In genomic region chr15:102302542-102302941, GRCm38 (mm10) we compare ENCODE assay signal across 25 mouse cellular contexts. TPM values are rescaled to one million over a fixed set of nuclear protein-coding genes. Genes with fewer than 3 reads are reported as not detected.
A peak's percentile ranks its signal among the peaks of the same experiment; 100 is the strongest.
DNase-seq lines count a peak whose midpoint lies in the region; ATAC-seq and TF ChIP-seq lines count a peak whose summit lies in the region.
"Had no signal": no experiment of that assay in that cellular context is flagged by ENCODE, and none has a peak within 500 bp of the region (broad histone marks: within the 10 kb centered on the region; RNA-seq: fewer than 3 reads in every experiment).

No protein-coding gene starts in this region.

- TF ChIP-seq CTCF in lung, adult 2 months (IDR thresholded peaks at IDR 0.05; ENCODE audit: insufficient read depth, low read length): no peak
- no peak for TF ChIP-seq CTCF in liver, postnatal 0 days (IDR thresholded peaks at IDR 0.05; ENCODE audit: low read depth)
- TF ChIP-seq CTCF in forebrain, postnatal 0 days (IDR thresholded peaks at IDR 0.05; ENCODE audit: low read depth): no peak

- H3K9ac ChIP-seq in forebrain, embryonic 13.5 days: 0 out of 2 replicates have a peak overlapping the region, but pooled peaks have one; percentile 16
- no peak overlapping the region for H3K9ac ChIP-seq in forebrain, embryonic 12.5 days
- no peak overlapping the region for H3K9ac ChIP-seq in heart, embryonic 15.5 days
- no peak overlapping the region for H3K9ac ChIP-seq in liver, postnatal 0 days (replicated peaks)
- H3K9ac ChIP-seq in forebrain, postnatal 0 days: no peak overlapping the region
- no peak overlapping the region for H3K9ac ChIP-seq in forebrain, embryonic 11.5 days (ENCODE audit: low read length)
- H3K9ac ChIP-seq: limb, embryonic 13.5 days; liver, embryonic 13.5 days; midbrain, embryonic 15.5 days had no signal

- H3K4me1 ChIP-seq in forebrain, embryonic 13.5 days: no peaks in the 10 kb centered on the region
- H3K4me1 ChIP-seq in forebrain, embryonic 12.5 days: no peaks in the 10 kb centered on the region
- peaks cover 9% of the 10 kb centered on the region for H3K4me1 ChIP-seq in heart, embryonic 15.5 days (replicated peaks)
- no peaks in the 10 kb centered on the region for H3K4me1 ChIP-seq in lung, adult 2 months (ENCODE audit: control insufficient read depth, insufficient read depth, low read length)
- 0 out of 2 replicates have a peak, but pooled peaks cover 2% of the 10 kb centered on the region for H3K4me1 ChIP-seq in liver, postnatal 0 days (ENCODE audit: insufficient read depth)
- H3K4me1 ChIP-seq in forebrain, postnatal 0 days (ENCODE audit: insufficient read depth): no peaks in the 10 kb centered on the region
- H3K4me1 ChIP-seq in forebrain, embryonic 11.5 days (replicated peaks; ENCODE audit: control insufficient read depth, insufficient read depth, low read length): no peaks in the 10 kb centered on the region
- H3K4me1 ChIP-seq: limb, embryonic 13.5 days; midbrain, embryonic 15.5 days had no signal

- TF ChIP-seq POLR2A in lung, adult 2 months (IDR thresholded peaks at IDR 0.05; ENCODE audit: borderline replicate concordance, extremely low read depth, low read depth, low read length): no peak

- no peak overlapping the region for H3K4me3 ChIP-seq in forebrain, embryonic 13.5 days
- H3K4me3 ChIP-seq in forebrain, embryonic 12.5 days (replicated peaks): no peak overlapping the region
- H3K4me3 ChIP-seq in heart, embryonic 15.5 days: no peak overlapping the region
- no peak overlapping the region for H3K4me3 ChIP-seq in lung, adult 2 months (replicated peaks; ENCODE audit: extremely low read depth, low read depth, low read length)
- H3K4me3 ChIP-seq in liver, postnatal 0 days (ENCODE audit: low read depth, low read length): no peak overlapping the region
- H3K4me3 ChIP-seq in forebrain, postnatal 0 days (ENCODE audit: low read depth, low read length): no peak overlapping the region
- no peak overlapping the region for H3K4me3 ChIP-seq in forebrain, embryonic 11.5 days (ENCODE audit: low read depth, low read length)
- H3K4me3 ChIP-seq: limb, embryonic 13.5 days; liver, embryonic 13.5 days; midbrain, embryonic 15.5 days; myocyte had no signal

- no peak for ATAC-seq in forebrain, embryonic 13.5 days
- ATAC-seq in forebrain, embryonic 12.5 days (ENCODE audit: low FRiP score): no peak
- peak; percentile 84 for ATAC-seq in heart, embryonic 15.5 days (replicated peaks; ENCODE audit: insufficient number of reproducible peaks, insufficient read depth, low FRiP score, low read depth)
- no peak for ATAC-seq in liver, postnatal 0 days
- no peak for ATAC-seq in forebrain, postnatal 0 days
- ATAC-seq in forebrain, embryonic 11.5 days (replicated peaks; ENCODE audit: low FRiP score): no peak
- ATAC-seq: hindbrain, embryonic 16.5 days; intestine, embryonic 16.5 days; midbrain, embryonic 15.5 days; Patski had no signal

- no peak overlapping the region for H3K4me2 ChIP-seq in forebrain, embryonic 13.5 days
- no peak overlapping the region for H3K4me2 ChIP-seq in forebrain, embryonic 12.5 days
- H3K4me2 ChIP-seq in heart, embryonic 15.5 days: no peak overlapping the region
- no peak overlapping the region for H3K4me2 ChIP-seq in liver, postnatal 0 days (ENCODE audit: low read depth, low read length)
- H3K4me2 ChIP-seq in forebrain, postnatal 0 days (ENCODE audit: low read depth): no peak overlapping the region
- no peak overlapping the region for H3K4me2 ChIP-seq in forebrain, embryonic 11.5 days (ENCODE audit: low read depth, low read length, severe bottlenecking)
- H3K4me2 ChIP-seq: limb, embryonic 13.5 days; liver, embryonic 13.5 days; midbrain, embryonic 15.5 days had no signal

- peaks cover 86% of the 10 kb centered on the region for H3K36me3 ChIP-seq in forebrain, embryonic 13.5 days (ENCODE audit: poor library complexity, severe bottlenecking)
- peaks cover 87% of the 10 kb centered on the region for H3K36me3 ChIP-seq in forebrain, embryonic 12.5 days (replicated peaks)
- peaks cover 61% of the 10 kb centered on the region for H3K36me3 ChIP-seq in heart, embryonic 15.5 days
- H3K36me3 ChIP-seq in liver, postnatal 0 days (replicated peaks; ENCODE audit: insufficient read depth, low read length): peaks cover 61% of the 10 kb centered on the region
- 0 out of 2 replicates have a peak, but pooled peaks cover 3% of the 10 kb centered on the region for H3K36me3 ChIP-seq in forebrain, postnatal 0 days (ENCODE audit: insufficient read depth)
- H3K36me3 ChIP-seq in forebrain, embryonic 11.5 days (ENCODE audit: control insufficient read depth, insufficient read depth, low read length): peaks cover 27% of the 10 kb centered on the region
- H3K36me3 ChIP-seq: midbrain, embryonic 15.5 days had no signal

- no peak for TF ChIP-seq EP300 in liver, postnatal 0 days (IDR thresholded peaks at IDR 0.05; ENCODE audit: low read depth)

- WGBS in forebrain, embryonic 13.5 days: 89% methylated on average over 6 of the region's 6 CpGs
- WGBS in forebrain, embryonic 12.5 days: 97% methylated on average over 6 of the region's 6 CpGs
- 33% methylated on average over 6 of the region's 6 CpGs for WGBS in heart, embryonic 15.5 days
- 64% methylated on average over 6 of the region's 6 CpGs for WGBS in lung, adult 2 months
- WGBS in liver, postnatal 0 days (ENCODE audit: insufficient replicate concordance): 85% methylated on average over 6 of the region's 6 CpGs
- WGBS in forebrain, postnatal 0 days: 95% methylated on average over 6 of the region's 6 CpGs
- 93% methylated on average over 6 of the region's 6 CpGs for WGBS in forebrain, embryonic 11.5 days

- peak; percentile 64 for DNase-seq in lung, adult 2 months
- DNase-seq in lung, postnatal 25 days (ENCODE audit: low spot score): peak; percentile 75
- DNase-seq in liver, postnatal 0 days: no peak
- DNase-seq in forebrain, postnatal 0 days: no peak
- DNase-seq in forebrain, embryonic 11.5 days (ENCODE audit: low spot score): no peak
- DNase-seq: adrenal gland, postnatal 10 days; cerebellum, postnatal 25 days; embryo, embryonic 11 days; gastrocnemius, postnatal 14 days; kidney, postnatal 36 days; layer of hippocampus, adult 9-11 months; liver, embryonic 13.5 days; thymus, postnatal 4 days had no signal

- H3K9me3 ChIP-seq in forebrain, embryonic 13.5 days (replicated peaks): no peaks in the 10 kb centered on the region
- no peaks in the 10 kb centered on the region for H3K9me3 ChIP-seq in forebrain, embryonic 12.5 days
- H3K9me3 ChIP-seq in heart, embryonic 15.5 days (replicated peaks): no peaks in the 10 kb centered on the region
- H3K9me3 ChIP-seq in liver, postnatal 0 days (ENCODE audit: low read length): no peaks in the 10 kb centered on the region
- H3K9me3 ChIP-seq in forebrain, postnatal 0 days (ENCODE audit: low read length): no peaks in the 10 kb centered on the region
- no peaks in the 10 kb centered on the region for H3K9me3 ChIP-seq in forebrain, embryonic 11.5 days (ENCODE audit: control insufficient read depth, low read length)
- H3K9me3 ChIP-seq: limb, embryonic 13.5 days; liver, embryonic 13.5 days; midbrain, embryonic 15.5 days had no signal

- no peaks in the 10 kb centered on the region for H3K27me3 ChIP-seq in forebrain, embryonic 13.5 days
- H3K27me3 ChIP-seq in forebrain, embryonic 12.5 days: no peaks in the 10 kb centered on the region
- no peaks in the 10 kb centered on the region for H3K27me3 ChIP-seq in heart, embryonic 15.5 days
- no peaks in the 10 kb centered on the region for H3K27me3 ChIP-seq in liver, postnatal 0 days (ENCODE audit: insufficient read depth, low read length)
- H3K27me3 ChIP-seq in forebrain, postnatal 0 days (ENCODE audit: insufficient read depth, low read length): no peaks in the 10 kb centered on the region
- H3K27me3 ChIP-seq in forebrain, embryonic 11.5 days (ENCODE audit: control insufficient read depth, insufficient read depth, low read length): no peaks in the 10 kb centered on the region
- H3K27me3 ChIP-seq: limb, embryonic 13.5 days; liver, embryonic 13.5 days; midbrain, embryonic 15.5 days; Patski had no signal

- H3K27ac ChIP-seq in forebrain, embryonic 13.5 days: no peak overlapping the region
- no peak overlapping the region for H3K27ac ChIP-seq in forebrain, embryonic 12.5 days
- peak overlapping the region; percentile 52 for H3K27ac ChIP-seq in heart, embryonic 15.5 days
- H3K27ac ChIP-seq in liver, postnatal 0 days (ENCODE audit: low read depth): no peak overlapping the region
- H3K27ac ChIP-seq in forebrain, postnatal 0 days (ENCODE audit: low read depth, low read length): no peak overlapping the region
- no peak overlapping the region for H3K27ac ChIP-seq in forebrain, embryonic 11.5 days (ENCODE audit: low read depth, low read length)
- H3K27ac ChIP-seq: limb, embryonic 13.5 days; liver, embryonic 13.5 days; midbrain, embryonic 15.5 days had no signal

RNA-seq across cellular contexts. Expression of gene Espl1, which starts 6.5 kb away (rescaled TPM):
- 19.7 and 27.3 TPM in 2 replicates for polyA plus RNA-seq in forebrain, embryonic 13.5 days (2015; fragmentation: Nextera tagmentation; extraction: Ambion mirVana)
- 36.9 and 42.3 TPM in 2 replicates for polyA plus RNA-seq in forebrain, embryonic 12.5 days (2016; fragmentation: Nextera tagmentation; extraction: Ambion mirVana)
- 14.7 and 20.0 TPM in 2 replicates for polyA plus RNA-seq in heart, embryonic 15.5 days (2015; fragmentation: Nextera tagmentation; extraction: Ambion mirVana)
- 2.4 and 3.8 TPM in 2 replicates for polyA plus RNA-seq in lung, adult 2 months (2012; rRNA removed)
- 7.3 and 7.8 TPM in 2 replicates for polyA plus RNA-seq in liver, postnatal 0 days (2015; fragmentation: Nextera tagmentation; extraction: Ambion mirVana)
- total RNA-seq in forebrain, postnatal 0 days (2014; rRNA removed): 2.7 and 9.6 TPM in 2 replicates
- polyA plus RNA-seq in forebrain, postnatal 0 days (2015; fragmentation: Nextera tagmentation; extraction: Ambion mirVana): 1.5 and 2.3 TPM in 2 replicates
- 58.3 and 60.3 TPM in 2 replicates for polyA plus RNA-seq in forebrain, embryonic 11.5 days (2014; fragmentation: Nextera tagmentation; extraction: Ambion mirVana)

RNA-seq across cellular contexts. Expression of gene Mfsd5, which starts 23.3 kb away (rescaled TPM):
- 46.7 and 48.9 TPM in 2 replicates for polyA plus RNA-seq in forebrain, embryonic 13.5 days (2015; fragmentation: Nextera tagmentation; extraction: Ambion mirVana)
- polyA plus RNA-seq in forebrain, embryonic 12.5 days (2016; fragmentation: Nextera tagmentation; extraction: Ambion mirVana): 48.9 and 50.5 TPM in 2 replicates
- 39.3 and 47.4 TPM in 2 replicates for polyA plus RNA-seq in heart, embryonic 15.5 days (2015; fragmentation: Nextera tagmentation; extraction: Ambion mirVana)
- polyA plus RNA-seq in lung, adult 2 months (2012; rRNA removed): 95.4 and 97.1 TPM in 2 replicates
- 25.4 and 27.4 TPM in 2 replicates for polyA plus RNA-seq in liver, postnatal 0 days (2015; fragmentation: Nextera tagmentation; extraction: Ambion mirVana)
- 33.2 and 39.3 TPM in 2 replicates for total RNA-seq in forebrain, postnatal 0 days (2014; rRNA removed)
- 63.0 and 63.7 TPM in 2 replicates for polyA plus RNA-seq in forebrain, postnatal 0 days (2015; fragmentation: Nextera tagmentation; extraction: Ambion mirVana)
- polyA plus RNA-seq in forebrain, embryonic 11.5 days (2014; fragmentation: Nextera tagmentation; extraction: Ambion mirVana): 55.6 and 64.7 TPM in 2 replicates

RNA-seq across cellular contexts. Expression of gene Pfdn5, which starts 23.4 kb away (rescaled TPM):
- polyA plus RNA-seq in forebrain, embryonic 13.5 days (2015; fragmentation: Nextera tagmentation; extraction: Ambion mirVana): 470 and 502 TPM in 2 replicates
- polyA plus RNA-seq in forebrain, embryonic 12.5 days (2016; fragmentation: Nextera tagmentation; extraction: Ambion mirVana): 352 and 355 TPM in 2 replicates
- polyA plus RNA-seq in heart, embryonic 15.5 days (2015; fragmentation: Nextera tagmentation; extraction: Ambion mirVana): 261 and 296 TPM in 2 replicates
- 66.1 and 121 TPM in 2 replicates for polyA plus RNA-seq in lung, adult 2 months (2012; rRNA removed)
- 172 and 179 TPM in 2 replicates for polyA plus RNA-seq in liver, postnatal 0 days (2015; fragmentation: Nextera tagmentation; extraction: Ambion mirVana)
- total RNA-seq in forebrain, postnatal 0 days (2014; rRNA removed): 177 and 262 TPM in 2 replicates
- 518 and 621 TPM in 2 replicates for polyA plus RNA-seq in forebrain, postnatal 0 days (2015; fragmentation: Nextera tagmentation; extraction: Ambion mirVana)
- 357 and 374 TPM in 2 replicates for polyA plus RNA-seq in forebrain, embryonic 11.5 days (2014; fragmentation: Nextera tagmentation; extraction: Ambion mirVana)

RNA-seq across cellular contexts. Expression of gene Myg1, which starts 29.0 kb away (rescaled TPM):
- 116 and 126 TPM in 2 replicates for polyA plus RNA-seq in forebrain, embryonic 13.5 days (2015; fragmentation: Nextera tagmentation; extraction: Ambion mirVana)
- 105 and 110 TPM in 2 replicates for polyA plus RNA-seq in forebrain, embryonic 12.5 days (2016; fragmentation: Nextera tagmentation; extraction: Ambion mirVana)
- polyA plus RNA-seq in heart, embryonic 15.5 days (2015; fragmentation: Nextera tagmentation; extraction: Ambion mirVana): 47.9 and 69.2 TPM in 2 replicates
- polyA plus RNA-seq in lung, adult 2 months (2012; rRNA removed): 50.2 and 53.8 TPM in 2 replicates
- polyA plus RNA-seq in liver, postnatal 0 days (2015; fragmentation: Nextera tagmentation; extraction: Ambion mirVana): 28.1 and 30.8 TPM in 2 replicates
- total RNA-seq in forebrain, postnatal 0 days (2014; rRNA removed): 46.4 and 54.2 TPM in 2 replicates
- 80.2 and 85.7 TPM in 2 replicates for polyA plus RNA-seq in forebrain, postnatal 0 days (2015; fragmentation: Nextera tagmentation; extraction: Ambion mirVana)
- polyA plus RNA-seq in forebrain, embryonic 11.5 days (2014; fragmentation: Nextera tagmentation; extraction: Ambion mirVana): 113 and 124 TPM in 2 replicates

RNA-seq across cellular contexts. Expression of gene Gm9918, which starts 32.2 kb away (rescaled TPM):
- 0.09 TPM in 1 of 2 replicates, not detected in the other for polyA plus RNA-seq in forebrain, embryonic 13.5 days (2015; fragmentation: Nextera tagmentation; extraction: Ambion mirVana)
- 0.09 and 0.17 TPM in 2 replicates for polyA plus RNA-seq in forebrain, embryonic 12.5 days (2016; fragmentation: Nextera tagmentation; extraction: Ambion mirVana)
- not detected in 2 replicates for polyA plus RNA-seq in heart, embryonic 15.5 days (2015; fragmentation: Nextera tagmentation; extraction: Ambion mirVana)
- polyA plus RNA-seq in lung, adult 2 months (2012; rRNA removed): 0.31 and 0.60 TPM in 2 replicates
- not detected in 2 replicates for polyA plus RNA-seq in liver, postnatal 0 days (2015; fragmentation: Nextera tagmentation; extraction: Ambion mirVana)
- total RNA-seq in forebrain, postnatal 0 days (2014; rRNA removed): 0.15 TPM in 1 of 2 replicates, not detected in the other
- polyA plus RNA-seq in forebrain, postnatal 0 days (2015; fragmentation: Nextera tagmentation; extraction: Ambion mirVana): not detected in 2 replicates
- 0.21 and 0.48 TPM in 2 replicates for polyA plus RNA-seq in forebrain, embryonic 11.5 days (2014; fragmentation: Nextera tagmentation; extraction: Ambion mirVana)
- total RNA-seq: adrenal gland, postnatal 10 days; gastrocnemius, postnatal 14 days; hematopoietic stem cell, adult 5-6 weeks; megakaryocyte-erythroid progenitor cell, adult 5-6 weeks had no signal
- polyA plus RNA-seq: liver, embryonic 13.5 days; myocyte; neural tube, embryonic 14.5 days had no signal

Comparison
In these comparisons a context has a peak if more than half of its experiments do, and no peak if none do; other contexts are left out.
1. DNase-seq: peak in lung, adult 2 months (single experiment) and lung, postnatal 25 days (single experiment); none in liver, postnatal 0 days (single experiment), forebrain, postnatal 0 days (single experiment) and forebrain, embryonic 11.5 days (single experiment).